Mouse (Mus musculus): Measurements from ENCODE around the gene Abraxas2. TPM values are rescaled to one million over a fixed set of nuclear protein-coding genes. Genes with fewer than 3 reads are reported as not detected.

Abraxas2 gene
- polyA plus RNA-seq, 1 experiment from 2014 or later = 35.2 TPM

GRCm38 (mm10) chr7:132890201-132890600 is 31.2 kb downstream of the Abraxas2 start:
- Histone ChIP-seq H3K9me3 (replicated peaks; ENCODE audit: control insufficient read depth, low read length) (no peaks in the 10 kb centered on the region), H3K36me3 (ENCODE audit: control insufficient read depth, insufficient read depth, low read length) (no peaks in the 10 kb centered on the region), H3K4me1 (ENCODE audit: control insufficient read depth, insufficient read depth, low read length) (peaks cover 4% of the 10 kb centered on the region; the same call in 1 of the 2 replicates), H3K27me3 (ENCODE audit: control insufficient read depth, insufficient read depth, low read length) (no peaks in the 10 kb centered on the region), H3K27ac (ENCODE audit: low read depth, low read length) (no peak overlapping the region), H3K9ac (ENCODE audit: low read depth, low read length) (no peak overlapping the region), H3K4me3 (ENCODE audit: low read depth, low read length) (no peak overlapping the region), H3K4me2 (no peak overlapping the region)
- 76% methylated on average over 5 of the region's 5 CpGs for WGBS (ENCODE audit: insufficient replicate concordance)
- no peak for ATAC-seq (replicated peaks; ENCODE audit: insufficient number of reproducible peaks, low FRiP score, low TSS enrichment)

GRCm38 (mm10) chr7:132891561-132892310 is 32.7 kb downstream of the Abraxas2 start:
- H3K27ac ChIP-seq (ENCODE audit: low read depth, low read length) = no peak overlapping the region
- H3K9me3 ChIP-seq (replicated peaks; ENCODE audit: control insufficient read depth, low read length) = no peaks in the 10 kb centered on the region
- H3K36me3 ChIP-seq (ENCODE audit: control insufficient read depth, insufficient read depth, low read length) = no peaks in the 10 kb centered on the region
- H3K4me1 ChIP-seq (ENCODE audit: control insufficient read depth, insufficient read depth, low read length) = peaks cover 13% of the 10 kb centered on the region; the same call in 1 of the 2 replicates
- no peak overlapping the region for H3K4me2 ChIP-seq
- H3K9ac ChIP-seq (ENCODE audit: low read depth, low read length) = no peak overlapping the region
- 81% methylated on average over 5 of the region's 5 CpGs for WGBS (ENCODE audit: insufficient replicate concordance)
- ATAC-seq (replicated peaks; ENCODE audit: insufficient number of reproducible peaks, low FRiP score, low TSS enrichment) = no peak
- no peak overlapping the region for H3K4me3 ChIP-seq (ENCODE audit: low read depth, low read length)
- H3K27me3 ChIP-seq (ENCODE audit: control insufficient read depth, insufficient read depth, low read length) = no peaks in the 10 kb centered on the region

- no peak overlapping the region for H3K4me2 ChIP-seq
- no peak overlapping the region for H3K9ac ChIP-seq (ENCODE audit: low read depth, low read length)
- H3K36me3 ChIP-seq (ENCODE audit: control insufficient read depth, insufficient read depth, low read length) = no peaks in the 10 kb centered on the region
- 61% methylated on average over 4 of the region's 4 CpGs for WGBS (ENCODE audit: insufficient replicate concordance)
- H3K27ac ChIP-seq (ENCODE audit: low read depth, low read length) = no peak overlapping the region
- no peaks in the 10 kb centered on the region for H3K27me3 ChIP-seq (ENCODE audit: control insufficient read depth, insufficient read depth, low read length)
- ATAC-seq (replicated peaks; ENCODE audit: insufficient number of reproducible peaks, low FRiP score, low TSS enrichment) = no peak
- H3K9me3 ChIP-seq (replicated peaks; ENCODE audit: control insufficient read depth, low read length) = no peaks in the 10 kb centered on the region
- H3K4me1 ChIP-seq (ENCODE audit: control insufficient read depth, insufficient read depth, low read length) = peaks cover 13% of the 10 kb centered on the region; the same call in 1 of the 2 replicates
- H3K4me3 ChIP-seq (ENCODE audit: low read depth, low read length) = no peak overlapping the region
Measured at GRCm38 (mm10) chr7:132892311-132892661, 33.3 kb downstream of the Abraxas2 start.

GRCm38 (mm10) chr7:132892806-132893205 is 33.8 kb downstream of the Abraxas2 start:
- H3K4me2 ChIP-seq = no peak overlapping the region
- no peak overlapping the region for H3K9ac ChIP-seq (ENCODE audit: low read depth, low read length)
- H3K36me3 ChIP-seq (ENCODE audit: control insufficient read depth, insufficient read depth, low read length) = no peaks in the 10 kb centered on the region
- peaks cover 13% of the 10 kb centered on the region; the same call in 1 of the 2 replicates for H3K4me1 ChIP-seq (ENCODE audit: control insufficient read depth, insufficient read depth, low read length)
- no peaks in the 10 kb centered on the region for H3K27me3 ChIP-seq (ENCODE audit: control insufficient read depth, insufficient read depth, low read length)
- no peak for ATAC-seq (replicated peaks; ENCODE audit: insufficient number of reproducible peaks, low FRiP score, low TSS enrichment)
- no peak overlapping the region for H3K27ac ChIP-seq (ENCODE audit: low read depth, low read length)
- 68% methylated on average over 7 of the region's 7 CpGs for WGBS (ENCODE audit: insufficient replicate concordance)
- no peaks in the 10 kb centered on the region for H3K9me3 ChIP-seq (replicated peaks; ENCODE audit: control insufficient read depth, low read length)
- no peak overlapping the region for H3K4me3 ChIP-seq (ENCODE audit: low read depth, low read length)

GRCm38 (mm10) chr7:132893336-132893735 is 34.3 kb downstream of the Abraxas2 start:
- no peaks in the 10 kb centered on the region for H3K27me3 ChIP-seq (ENCODE audit: control insufficient read depth, insufficient read depth, low read length)
- H3K4me2 ChIP-seq = no peak overlapping the region
- no peak overlapping the region for H3K27ac ChIP-seq (ENCODE audit: low read depth, low read length)
- no peak overlapping the region for H3K4me3 ChIP-seq (ENCODE audit: low read depth, low read length)
- H3K9me3 ChIP-seq (replicated peaks; ENCODE audit: control insufficient read depth, low read length) = no peaks in the 10 kb centered on the region
- H3K9ac ChIP-seq (ENCODE audit: low read depth, low read length) = no peak overlapping the region
- no peaks in the 10 kb centered on the region for H3K36me3 ChIP-seq (ENCODE audit: control insufficient read depth, insufficient read depth, low read length)
- H3K4me1 ChIP-seq (ENCODE audit: control insufficient read depth, insufficient read depth, low read length) = peaks cover 13% of the 10 kb centered on the region; the same call in 1 of the 2 replicates
- 81% methylated on average over 1 of the region's 1 CpGs for WGBS (ENCODE audit: insufficient replicate concordance)
- ATAC-seq (replicated peaks; ENCODE audit: insufficient number of reproducible peaks, low FRiP score, low TSS enrichment) = no peak

GRCm38 (mm10) chr7:132894841-132895555 is 36.0 kb downstream of the Abraxas2 start:
- H3K9ac ChIP-seq (ENCODE audit: low read depth, low read length) = no peak overlapping the region
- peak overlapping the region; percentile 46 for H3K27ac ChIP-seq (ENCODE audit: low read depth, low read length)
- H3K36me3 ChIP-seq (ENCODE audit: control insufficient read depth, insufficient read depth, low read length) = no peaks in the 10 kb centered on the region
- H3K4me1 ChIP-seq (ENCODE audit: control insufficient read depth, insufficient read depth, low read length) = peaks cover 13% of the 10 kb centered on the region; the same call in 1 of the 2 replicates
- 58% methylated on average over 7 of the region's 7 CpGs for WGBS (ENCODE audit: insufficient replicate concordance)
- H3K27me3 ChIP-seq (ENCODE audit: control insufficient read depth, insufficient read depth, low read length) = no peaks in the 10 kb centered on the region
- no peak overlapping the region for H3K4me2 ChIP-seq
- ATAC-seq (replicated peaks; ENCODE audit: insufficient number of reproducible peaks, low FRiP score, low TSS enrichment) = no peak
- no peaks in the 10 kb centered on the region for H3K9me3 ChIP-seq (replicated peaks; ENCODE audit: control insufficient read depth, low read length)
- no peak overlapping the region for H3K4me3 ChIP-seq (ENCODE audit: low read depth, low read length)

GRCm38 (mm10) chr7:132896206-132896815 is 37.3 kb downstream of the Abraxas2 start:
- 74% methylated on average over 9 of the region's 9 CpGs for WGBS (ENCODE audit: insufficient replicate concordance)
- Histone ChIP-seq H3K9ac (ENCODE audit: low read depth, low read length) (no peak overlapping the region), H3K4me1 (ENCODE audit: control insufficient read depth, insufficient read depth, low read length) (peaks cover 19% of the 10 kb centered on the region; the same call in 1 of the 2 replicates), H3K36me3 (ENCODE audit: control insufficient read depth, insufficient read depth, low read length) (no peaks in the 10 kb centered on the region), H3K9me3 (replicated peaks; ENCODE audit: control insufficient read depth, low read length) (no peaks in the 10 kb centered on the region), H3K4me2 (no peak overlapping the region), H3K4me3 (ENCODE audit: low read depth, low read length) (no peak overlapping the region), H3K27me3 (ENCODE audit: control insufficient read depth, insufficient read depth, low read length) (no peaks in the 10 kb centered on the region), H3K27ac (ENCODE audit: low read depth, low read length) (peak overlapping the region; percentile 70)
- no peak for ATAC-seq (replicated peaks; ENCODE audit: insufficient number of reproducible peaks, low FRiP score, low TSS enrichment)

GRCm38 (mm10) chr7:132897258-132897657 is 38.2 kb downstream of the Abraxas2 start:
- no peaks in the 10 kb centered on the region for H3K36me3 ChIP-seq (ENCODE audit: control insufficient read depth, insufficient read depth, low read length)
- peaks cover 19% of the 10 kb centered on the region; the same call in 1 of the 2 replicates for H3K4me1 ChIP-seq (ENCODE audit: control insufficient read depth, insufficient read depth, low read length)
- H3K9ac ChIP-seq (ENCODE audit: low read depth, low read length) = no peak overlapping the region
- no peak overlapping the region for H3K27ac ChIP-seq (ENCODE audit: low read depth, low read length)
- no peak overlapping the region for H3K4me2 ChIP-seq
- H3K9me3 ChIP-seq (replicated peaks; ENCODE audit: control insufficient read depth, low read length) = no peaks in the 10 kb centered on the region
- no peak for ATAC-seq (replicated peaks; ENCODE audit: insufficient number of reproducible peaks, low FRiP score, low TSS enrichment)
- no peak overlapping the region for H3K4me3 ChIP-seq (ENCODE audit: low read depth, low read length)
- 77% methylated on average over 10 of the region's 10 CpGs for WGBS (ENCODE audit: insufficient replicate concordance)
- no peaks in the 10 kb centered on the region for H3K27me3 ChIP-seq (ENCODE audit: control insufficient read depth, insufficient read depth, low read length)

All from heart, embryonic 11.5 days (tissue).